Mouse (Mus musculus): Measurements from ENCODE around the gene 1700019N19Rik. TPM values are rescaled to one million over a fixed set of nuclear protein-coding genes. Genes with fewer than 3 reads are reported as not detected.

1700019N19Rik gene
- not detected in 2 replicates for polyA plus RNA-seq (2015; fragmentation: Nextera tagmentation; extraction: Ambion mirVana)

- ATAC-seq = no peak
- Histone ChIP-seq H3K36me3 (replicated peaks; ENCODE audit: insufficient read depth, low read length) (no peaks in the 10 kb centered on the region), H3K4me2 (ENCODE audit: low read depth, low read length) (no peak within 1 kb of the TSS), H3K4me3 (ENCODE audit: low read depth, low read length) (no peak within 1 kb of the TSS), H3K4me1 (ENCODE audit: insufficient read depth) (no peaks in the 10 kb centered on the region; the same call in 1 of the 2 replicates), H3K9ac (replicated peaks) (no peak within 1 kb of the TSS), H3K27me3 (ENCODE audit: insufficient read depth, low read length) (no peaks in the 10 kb centered on the region), H3K9me3 (ENCODE audit: low read length) (no peaks in the 10 kb centered on the region), H3K27ac (ENCODE audit: low read depth) (no peak within 1 kb of the TSS)
- WGBS (ENCODE audit: insufficient replicate concordance) = 34% methylated on average over 10 of the region's 10 CpGs
- DNase-seq = no peak
- TF ChIP-seq CTCF (IDR thresholded peaks at IDR 0.05; ENCODE audit: low read depth) (no peak), EP300 (IDR thresholded peaks at IDR 0.05; ENCODE audit: low read depth) (no peak)
These were observed at the start of gene 1700019N19Rik for GRCm38 (mm10) chr19:58794284-58794683. 1700019N19Rik (minus strand) TSS chr19:58794461.

GRCm38 (mm10) chr19:58843606-58844005, 49.3 kb upstream of the 1700019N19Rik start:
- no peak for ATAC-seq
- 75% methylated on average over 3 of the region's 3 CpGs for WGBS (ENCODE audit: insufficient replicate concordance)
- no peak for DNase-seq
- Histone ChIP-seq H3K27me3 (ENCODE audit: insufficient read depth, low read length) (no peaks in the 10 kb centered on the region), H3K9ac (replicated peaks) (no peak overlapping the region), H3K4me3 (ENCODE audit: low read depth, low read length) (no peak overlapping the region), H3K4me1 (ENCODE audit: insufficient read depth) (no peaks in the 10 kb centered on the region), H3K36me3 (replicated peaks; ENCODE audit: insufficient read depth, low read length) (no peaks in the 10 kb centered on the region), H3K27ac (ENCODE audit: low read depth) (no peak overlapping the region), H3K4me2 (ENCODE audit: low read depth, low read length) (no peak overlapping the region), H3K9me3 (ENCODE audit: low read length) (no peaks in the 10 kb centered on the region)
- TF ChIP-seq CTCF (IDR thresholded peaks at IDR 0.05; ENCODE audit: low read depth) = no peak
- TF ChIP-seq EP300 (IDR thresholded peaks at IDR 0.05; ENCODE audit: low read depth) = no peak

- no peak for DNase-seq
- no peak for TF ChIP-seq EP300 (IDR thresholded peaks at IDR 0.05; ENCODE audit: low read depth)
- no peak for TF ChIP-seq CTCF (IDR thresholded peaks at IDR 0.05; ENCODE audit: low read depth)
- no peak overlapping the region for H3K27ac ChIP-seq (ENCODE audit: low read depth)
- no peaks in the 10 kb centered on the region for H3K27me3 ChIP-seq (ENCODE audit: insufficient read depth, low read length)
- no peaks in the 10 kb centered on the region for H3K36me3 ChIP-seq (replicated peaks; ENCODE audit: insufficient read depth, low read length)
- no peak overlapping the region for H3K9ac ChIP-seq (replicated peaks)
- H3K4me1 ChIP-seq (ENCODE audit: insufficient read depth) = no peaks in the 10 kb centered on the region
- H3K4me3 ChIP-seq (ENCODE audit: low read depth, low read length) = no peak overlapping the region
- H3K4me2 ChIP-seq (ENCODE audit: low read depth, low read length) = no peak overlapping the region
- 76% methylated on average over 5 of the region's 5 CpGs for WGBS (ENCODE audit: insufficient replicate concordance)
- ATAC-seq = no peak
- no peaks in the 10 kb centered on the region for H3K9me3 ChIP-seq (ENCODE audit: low read length)
These were observed 46.5 kb upstream of the 1700019N19Rik start for GRCm38 (mm10) chr19:58840721-58841271.

GRCm38 (mm10) chr19:58839806-58840205, 45.5 kb upstream of the 1700019N19Rik start:
- Histone ChIP-seq H3K4me1 (ENCODE audit: insufficient read depth) (no peaks in the 10 kb centered on the region), H3K4me3 (ENCODE audit: low read depth, low read length) (no peak overlapping the region), H3K36me3 (replicated peaks; ENCODE audit: insufficient read depth, low read length) (no peaks in the 10 kb centered on the region), H3K9me3 (ENCODE audit: low read length) (no peaks in the 10 kb centered on the region), H3K9ac (replicated peaks) (no peak overlapping the region), H3K27ac (ENCODE audit: low read depth) (no peak overlapping the region), H3K4me2 (ENCODE audit: low read depth, low read length) (no peak overlapping the region), H3K27me3 (ENCODE audit: insufficient read depth, low read length) (no peaks in the 10 kb centered on the region)
- no peak for ATAC-seq
- DNase-seq = no peak
- TF ChIP-seq CTCF (IDR thresholded peaks at IDR 0.05; ENCODE audit: low read depth) (no peak), EP300 (IDR thresholded peaks at IDR 0.05; ENCODE audit: low read depth) (no peak)
- WGBS (ENCODE audit: insufficient replicate concordance) = 79% methylated on average over 4 of the region's 4 CpGs

GRCm38 (mm10) chr19:58839345-58839744, 45.1 kb upstream of the 1700019N19Rik start:
- no peak for DNase-seq
- H3K27ac ChIP-seq (ENCODE audit: low read depth) = no peak overlapping the region
- H3K9me3 ChIP-seq (ENCODE audit: low read length) = no peaks in the 10 kb centered on the region
- H3K27me3 ChIP-seq (ENCODE audit: insufficient read depth, low read length) = no peaks in the 10 kb centered on the region
- H3K9ac ChIP-seq (replicated peaks) = no peak overlapping the region
- WGBS (ENCODE audit: insufficient replicate concordance) = 77% methylated on average over 3 of the region's 3 CpGs
- no peaks in the 10 kb centered on the region for H3K4me1 ChIP-seq (ENCODE audit: insufficient read depth)
- no peak for ATAC-seq
- TF ChIP-seq CTCF (IDR thresholded peaks at IDR 0.05; ENCODE audit: low read depth) = no peak
- TF ChIP-seq EP300 (IDR thresholded peaks at IDR 0.05; ENCODE audit: low read depth) = no peak
- no peaks in the 10 kb centered on the region for H3K36me3 ChIP-seq (replicated peaks; ENCODE audit: insufficient read depth, low read length)
- H3K4me3 ChIP-seq (ENCODE audit: low read depth, low read length) = no peak overlapping the region
- no peak overlapping the region for H3K4me2 ChIP-seq (ENCODE audit: low read depth, low read length)

GRCm38 (mm10) chr19:58838706-58839105, 44.4 kb upstream of the 1700019N19Rik start:
- no peaks in the 10 kb centered on the region for H3K4me1 ChIP-seq (ENCODE audit: insufficient read depth)
- H3K36me3 ChIP-seq (replicated peaks; ENCODE audit: insufficient read depth, low read length) = no peaks in the 10 kb centered on the region
- no peak overlapping the region for H3K27ac ChIP-seq (ENCODE audit: low read depth)
- H3K9me3 ChIP-seq (ENCODE audit: low read length) = no peaks in the 10 kb centered on the region
- no peaks in the 10 kb centered on the region for H3K27me3 ChIP-seq (ENCODE audit: insufficient read depth, low read length)
- no peak for TF ChIP-seq EP300 (IDR thresholded peaks at IDR 0.05; ENCODE audit: low read depth)
- TF ChIP-seq CTCF (IDR thresholded peaks at IDR 0.05; ENCODE audit: low read depth) = no peak
- no peak overlapping the region for H3K9ac ChIP-seq (replicated peaks)
- no peak for DNase-seq
- WGBS (ENCODE audit: insufficient replicate concordance) = 57% methylated on average over 9 of the region's 9 CpGs
- no peak overlapping the region for H3K4me3 ChIP-seq (ENCODE audit: low read depth, low read length)
- no peak for ATAC-seq
- no peak overlapping the region for H3K4me2 ChIP-seq (ENCODE audit: low read depth, low read length)
